In genomic region chr13:35463850-35464249, GRCm38 (mm10) we compare ENCODE assay signal across 16 mouse cellular contexts.
DNase-seq lines count a peak whose midpoint lies in the region; TF ChIP-seq lines count a peak whose summit lies in the region.
"Had no signal": no experiment of that assay in that cellular context is flagged by ENCODE, and none has a peak within 500 bp of the region (broad histone marks: within the 10 kb centered on the region; RNA-seq: fewer than 3 reads in every experiment).

No protein-coding gene starts in this region.

- TF ChIP-seq CTCF in gastrocnemius, adult 2 months (IDR thresholded peaks at IDR 0.05), result no peak

- H3K4me3 ChIP-seq in gastrocnemius, adult 2 months, result no peak overlapping the region
- H3K4me3 ChIP-seq: forebrain, embryonic 12.5 days; limb, embryonic 13.5 days; neural tube, embryonic 13.5 days had no signal

- DNase-seq in gastrocnemius, adult 2 months, result peak; percentile 21
- no peak for DNase-seq in gastrocnemius, postnatal 14 days
- DNase-seq in 3T3-L1 (ENCODE audit: low read depth, low spot score), result peak; percentile 65
- peak; percentile 68 for DNase-seq in heart, adult 8-10 months (ENCODE audit: low spot score)
- DNase-seq in heart, postnatal 14 days, result peak; percentile 28 to 31
- no peak for DNase-seq in left cerebral cortex, postnatal 10 days (ENCODE audit: extremely low spot score in 1 of 2, low spot score in 2 of 2)
- DNase-seq in layer of hippocampus, postnatal 36 days, result no peak
- DNase-seq: cerebellum, adult 11-12 months; cerebellum, postnatal 25 days; kidney, postnatal 14 days; thymus, postnatal 14 days had no signal

- no peak overlapping the region for H3K27ac ChIP-seq in gastrocnemius, adult 2 months
- H3K27ac ChIP-seq: forebrain, embryonic 12.5 days; hindbrain, embryonic 14.5 days; limb, embryonic 13.5 days; liver, embryonic 14.5 days; neural tube, embryonic 13.5 days had no signal

- intact Hi-C loops in gastrocnemius, adult 2 months (cut with DNase I), result no loop called here
- intact Hi-C loops in gastrocnemius, postnatal 14 days (cut with DNase I; ENCODE audit: low total_unique reads), result no loop called here
- intact Hi-C loops in heart, postnatal 14 days (cut with DNase I), result no loop called here
- intact Hi-C loops in left cerebral cortex, postnatal 10 days (cut with DNase I), result no loop called here

Comparison
In these comparisons a context has a peak if more than half of its experiments do, and no peak if none do; other contexts are left out.
1. DNase-seq: peak in gastrocnemius, adult 2 months (single experiment), 3T3-L1 (single experiment), heart, adult 8-10 months (single experiment) and heart, postnatal 14 days (2 of 2); none in gastrocnemius, postnatal 14 days (single experiment), left cerebral cortex, postnatal 10 days (0 of 2) and layer of hippocampus, postnatal 36 days (0 of 2).